Mouse (Mus musculus) liver, adult 2 months (tissue): ENCODE data around the gene Cs. TPM values are rescaled to one million over a fixed set of nuclear protein-coding genes. Genes with fewer than 3 reads are reported as not detected.
A peak's percentile ranks its signal among the peaks of the same experiment; 100 is the strongest.
"Not testable (repeated sequence)": the region's sequence is repeated elsewhere in the genome, so short reads cannot be mapped to it uniquely, and the experiment has no call there.

Source experiments
- DNase-seq: peaks from one replicate; pipeline ENCODE4 v3.0.0-alpha.2; 2011; ENCODE audit warnings: low read depth, low spot score; ENCODE audit errors: extremely low read depth
- H3K27ac ChIP-seq: fragments of 200-500 bp; replicated peaks from 2 replicates; pipeline ENCODE4 v1.5.1; 2012; ENCODE audit warnings: low read depth, mild to moderate bottlenecking, control low read depth, inconsistent platforms, low read length; ENCODE audit not compliant: insufficient read depth
- H3K27me3 ChIP-seq: fragments of 200-500 bp; 2 replicates; pipeline ENCODE4 v1.6.1; 2012; ENCODE audit warnings: mild to moderate bottlenecking, moderate library complexity, low read length, inconsistent platforms; ENCODE audit not compliant: control insufficient read depth, insufficient read depth
- H3K36me3 ChIP-seq: fragments of 200-500 bp; 2 replicates; pipeline ENCODE4 v1.6.1; 2012; ENCODE audit warnings: low read length, inconsistent platforms; ENCODE audit not compliant: control insufficient read depth, insufficient read depth
- H3K4me1 ChIP-seq: fragments of 200-500 bp; 2 replicates; pipeline ENCODE4 v1.6.1; 2011; ENCODE audit warnings: low read length; ENCODE audit not compliant: control insufficient read depth, insufficient read depth
- H3K4me3 ChIP-seq: fragments of 200-500 bp; 2 replicates; pipeline ENCODE4 v1.5.1; 2011; ENCODE audit warnings: low read depth, mild to moderate bottlenecking, control low read depth, low read length, moderate library complexity; ENCODE audit not compliant: insufficient read depth
- H3K79me2 ChIP-seq: fragments of 200-500 bp; 2 replicates; pipeline ENCODE4 v1.6.1; 2012; ENCODE audit warnings: inconsistent platforms, mild to moderate bottlenecking, low read length, moderate library complexity; ENCODE audit not compliant: control insufficient read depth, insufficient read depth
- H3K9ac ChIP-seq: fragments of 200-500 bp; 2 replicates; pipeline ENCODE4 v1.6.1; 2012; ENCODE audit warnings: low read depth, mild to moderate bottlenecking, control low read depth, inconsistent platforms, low read length
- CTCF ChIP-seq: fragments of 200-500 bp; IDR thresholded peaks from 2 replicates; pipeline ENCODE4 v1.5.1; 2011; ENCODE audit warnings: low read depth, low read length, control low read depth
- POLR2A ChIP-seq: fragments of 200-500 bp; IDR thresholded peaks from 2 replicates; pipeline ENCODE4 v1.6.1; 2011; ENCODE audit warnings: low read length, control low read depth; ENCODE audit not compliant: insufficient read depth; ENCODE audit errors: extremely low read depth
- WGBS: fragments of 180-500 bp; shearing (Covaris S2); methylation state at CpG from one replicate; pipeline ENCODE4 v1.1.7; 2018; 5-methylcytosine and 5-hydroxymethylcytosine counted together
- polyA plus RNA-seq: library from polyadenylated mRNA; depleted of rRNA; stranded (reverse); fragments of >200 nt; gene quantifications from 2 replicates; pipeline ENCODE4 v1.2.3, GENCODE M21; 2012; rRNA removed
- total RNA-seq: library from RNA; depleted of rRNA; stranded (reverse); fragments of >200 nt; gene quantifications from 2 replicates; pipeline ENCODE4 v1.2.3, GENCODE M21; 2014; rRNA removed

Cs gene
- total RNA-seq (57.1 and 60.1 TPM in 2 replicates), polyA plus RNA-seq (99.6 and 115 TPM in 2 replicates)

GRCm38 (mm10) chr10:128337306-128338181 lies at the start of gene Cs:
Gene Cs, plus strand, starts transcription at chr10:128337734.
- TF ChIP-seq POLR2A (peak; percentile 82), CTCF (no peak)
- WGBS, result under 1% methylated on average over 61 of the region's 61 CpGs
- Histone ChIP-seq H3K79me2 (peaks cover 23% of the 10 kb centered on the region; the same call in 1 of the 2 replicates), H3K4me3 (peak within 1 kb of the TSS; percentile 98), H3K36me3 (no peaks in the 10 kb centered on the region), H3K4me1 (peaks cover 28% of the 10 kb centered on the region), H3K27me3 (no peaks in the 10 kb centered on the region), H3K9ac (peak within 1 kb of the TSS; percentile 93), H3K27ac (peak within 1 kb of the TSS; percentile 98)
- peak; percentile 98 for DNase-seq

DNA sequence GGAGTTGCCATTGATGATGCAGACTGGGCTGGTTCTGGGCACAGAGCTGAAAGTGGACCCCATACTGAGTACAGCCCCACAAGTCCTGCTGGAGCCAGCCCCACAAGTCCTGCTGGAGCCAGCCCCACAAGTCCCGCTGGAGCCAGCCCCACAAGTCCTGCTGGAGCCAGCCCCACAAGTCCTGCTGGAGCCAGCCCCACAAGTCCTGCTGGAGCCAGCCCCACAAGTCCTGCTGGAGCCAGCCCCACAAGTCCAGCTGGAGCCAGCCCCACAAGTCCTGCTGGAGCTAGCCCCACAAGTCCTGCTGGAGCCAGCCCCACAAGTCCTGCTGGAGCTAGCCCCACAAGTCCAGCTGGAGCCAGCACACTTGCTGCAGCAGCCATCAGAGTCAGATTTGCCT lies 46.9 kb upstream of the Cs start:
- 94% methylated on average over 1 of the region's 1 CpGs for WGBS
- not testable (repeated sequence) for DNase-seq

DNA sequence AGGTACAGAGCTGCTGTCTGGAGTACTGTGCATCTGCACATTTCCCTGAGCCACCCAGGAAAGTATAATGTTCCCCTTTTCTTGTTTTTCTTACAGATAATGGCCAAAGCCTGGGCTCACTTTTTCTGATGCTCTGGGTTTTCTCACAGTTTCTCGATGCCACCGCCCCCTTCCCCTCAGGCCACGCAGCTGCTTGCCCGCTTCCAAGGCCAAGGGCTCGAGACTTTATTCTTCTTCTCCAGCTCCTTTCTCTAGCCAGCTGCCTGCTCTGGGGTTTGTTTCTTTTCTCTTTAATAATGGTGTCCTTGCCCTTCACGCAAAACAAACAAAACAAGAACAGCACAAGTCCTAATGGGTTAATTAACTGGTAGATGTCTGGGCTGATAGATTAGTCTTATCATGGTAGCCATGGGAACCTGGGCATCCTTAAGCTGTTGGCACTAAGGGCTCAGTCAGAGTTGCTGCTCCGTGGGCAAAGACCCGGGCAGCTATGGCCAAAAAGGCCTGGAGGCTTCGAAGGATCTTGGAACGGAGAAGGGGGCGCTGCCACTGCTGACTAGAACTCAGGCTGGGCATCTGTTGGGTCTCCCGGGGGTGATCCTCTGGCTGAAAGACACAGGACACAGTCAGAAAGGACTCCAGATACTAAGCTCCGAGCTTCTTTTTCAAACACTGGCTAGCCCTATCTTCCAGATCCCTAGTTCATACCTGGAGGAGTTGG lies 41.0 kb upstream of the Cs start:
- Histone ChIP-seq H3K27ac (no peak overlapping the region), H3K79me2 (no peaks in the 10 kb centered on the region), H3K4me3 (no peak overlapping the region), H3K27me3 (no peaks in the 10 kb centered on the region), H3K9ac (no peak overlapping the region), H3K36me3 (peaks cover 18% of the 10 kb centered on the region), H3K4me1 (peaks cover 1% of the 10 kb centered on the region; the same call in 1 of the 2 replicates)
- 88% methylated on average over 13 of the region's 13 CpGs for WGBS
- TF ChIP-seq POLR2A (no peak), CTCF (no peak)
- DNase-seq, result no peak

More for the DNA sequence above, 46.9 kb upstream of the Cs start:
- not testable (repeated sequence) for H3K4me1 ChIP-seq, H3K79me2 ChIP-seq, H3K27me3 ChIP-seq, H3K9ac ChIP-seq, H3K27ac ChIP-seq, H3K4me3 ChIP-seq
- peaks cover 69% of the 10 kb centered on the region for H3K36me3 ChIP-seq

DNA sequence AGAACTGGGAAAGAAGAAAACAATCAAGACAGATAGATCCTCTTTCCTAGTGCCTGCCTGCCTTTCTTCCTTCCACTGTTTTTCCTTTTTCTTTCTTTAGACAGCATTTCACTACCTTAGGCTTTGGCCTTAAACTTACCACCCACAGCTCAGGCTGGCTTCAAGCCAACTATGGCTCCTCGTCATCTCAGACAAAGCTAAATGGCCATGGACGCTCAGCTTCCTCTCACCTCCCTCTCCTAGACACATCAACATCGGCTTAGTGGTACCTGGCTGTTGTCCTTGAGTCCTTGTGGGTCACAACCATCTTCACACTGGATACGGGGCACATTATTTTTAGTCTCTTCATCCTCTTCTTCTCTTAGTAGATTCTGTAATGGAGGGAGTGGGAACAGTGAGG lies 40.3 kb upstream of the Cs start:
- no peaks in the 10 kb centered on the region for H3K79me2 ChIP-seq
- no peak overlapping the region for H3K9ac ChIP-seq
- H3K27me3 ChIP-seq, result no peaks in the 10 kb centered on the region
- H3K4me1 ChIP-seq, result peaks cover 3% of the 10 kb centered on the region
- TF ChIP-seq CTCF (no peak), POLR2A (no peak)
- no peak overlapping the region for H3K4me3 ChIP-seq
- peaks cover 11% of the 10 kb centered on the region for H3K36me3 ChIP-seq
- whole genome bisulfite sequencing, result 76% methylated on average over 4 of the region's 4 CpGs
- no peak overlapping the region for H3K27ac ChIP-seq
- no peak for DNase-seq

- WGBS, result 69% methylated on average over 11 of the region's 11 CpGs
- no peak for DNase-seq
Observed at GRCm38 (mm10) chr10:128297622-128298021, 39.9 kb upstream of the Cs start.

More at GRCm38 (mm10) chr10:128297622-128298021, 39.9 kb upstream of the Cs start:
- 0 out of 2 replicates have a peak overlapping the region, but pooled peaks have one; percentile 1 for H3K27ac ChIP-seq
- no peak overlapping the region for H3K9ac ChIP-seq
- peaks cover 3% of the 10 kb centered on the region for H3K4me1 ChIP-seq
- H3K36me3 ChIP-seq, result peaks cover 7% of the 10 kb centered on the region
- no peaks in the 10 kb centered on the region for H3K79me2 ChIP-seq
- TF ChIP-seq CTCF (no peak), POLR2A (no peak)
- H3K4me3 ChIP-seq, result no peak overlapping the region
- no peaks in the 10 kb centered on the region for H3K27me3 ChIP-seq
